Mouse (Mus musculus) spleen, adult 2 months (tissue): ENCODE measurements around the gene Acp7. TPM values are rescaled to one million over a fixed set of nuclear protein-coding genes. Genes with fewer than 3 reads are reported as not detected.

ENCODE experiments used
- DNase-seq, 2 experiments: peaks; one replicate each; pipeline versions ENCODE4 v3.0.0 to v3.0.0-alpha.2; 2012 to 2021; ENCODE audit warnings: low spot score in 2 of 2, low read depth in 1 of 2
- H3K27ac ChIP-seq: fragments of 200-500 bp; 2 replicates; pipeline ENCODE4 v1.5.1; 2012; ENCODE audit warnings: low read length, inconsistent platforms; ENCODE audit not compliant: insufficient read depth
- H3K27me3 ChIP-seq: fragments of 200-500 bp; 2 replicates; pipeline ENCODE4 v1.6.1; 2012; ENCODE audit warnings: mild to moderate bottlenecking, moderate library complexity, low read length, inconsistent platforms; ENCODE audit not compliant: control insufficient read depth, insufficient read depth
- H3K36me3 ChIP-seq: fragments of 200-500 bp; 2 replicates; pipeline ENCODE4 v1.6.1; 2012; ENCODE audit warnings: mild to moderate bottlenecking, low read length, inconsistent platforms; ENCODE audit not compliant: control insufficient read depth, insufficient read depth
- H3K4me1 ChIP-seq: fragments of 200-500 bp; 2 replicates; pipeline ENCODE4 v1.6.1; 2011; ENCODE audit warnings: inconsistent platforms; ENCODE audit not compliant: control insufficient read depth, insufficient read depth, insufficient read length
- H3K4me3 ChIP-seq: fragments of 200-500 bp; 2 replicates; pipeline ENCODE4 v1.5.1; 2011; ENCODE audit warnings: mild to moderate bottlenecking, inconsistent platforms; ENCODE audit not compliant: insufficient read depth, insufficient read length; ENCODE audit errors: extremely low read depth
- CTCF ChIP-seq: fragments of 200-500 bp; IDR thresholded peaks from 2 replicates; pipeline ENCODE4 v1.5.1; 2011; ENCODE audit warnings: mild to moderate bottlenecking, inconsistent platforms; ENCODE audit not compliant: insufficient read depth, insufficient read length, insufficient replicate concordance; ENCODE audit errors: extremely low read depth
- POLR2A ChIP-seq: fragments of 200-500 bp; IDR thresholded peaks from 2 replicates; pipeline ENCODE4 v1.6.1; 2011; ENCODE audit warnings: low read depth, low read length, inconsistent platforms
- WGBS: fragments of 180-500 bp; shearing (Covaris S2); methylation state at CpG from one replicate; pipeline ENCODE4 v1.1.7; 2018; 5-methylcytosine and 5-hydroxymethylcytosine counted together
- polyA plus RNA-seq: library from polyadenylated mRNA; depleted of rRNA; stranded (reverse); fragments of >200 nt; gene quantifications from 2 replicates; pipeline ENCODE4 v1.2.3, GENCODE M21; 2012

The Acp7 gene
- polyA plus RNA-seq, 1 experiment, result not detected

- peak; percentile 35 to 55 for DNase-seq
- H3K4me1 ChIP-seq, result no peaks in the 10 kb centered on the region
Observed at GRCm38 (mm10) chr7:28568253-28568652, 62.9 kb downstream of the Acp7 start.

GRCm38 (mm10) chr7:28567539-28567938 lies 63.6 kb downstream of the Acp7 start:
- 74% methylated on average over 4 of the region's 4 CpGs for WGBS
- Histone ChIP-seq H3K4me3 (no peak overlapping the region), H3K27ac (no peak overlapping the region), H3K27me3 (no peaks in the 10 kb centered on the region), H3K36me3 (peaks cover 12% of the 10 kb centered on the region), H3K4me1 (no peaks in the 10 kb centered on the region)
- no peak for TF ChIP-seq CTCF
- TF ChIP-seq POLR2A, result no peak
- no peak for DNase-seq

More at GRCm38 (mm10) chr7:28568253-28568652, 62.9 kb downstream of the Acp7 start:
- H3K4me3 ChIP-seq, result no peak overlapping the region
- peaks cover 12% of the 10 kb centered on the region for H3K36me3 ChIP-seq
- H3K27ac ChIP-seq, result no peak overlapping the region
- TF ChIP-seq CTCF (peak; percentile 49; the same call in 1 of the 2 replicates), POLR2A (no peak)
- H3K27me3 ChIP-seq, result no peaks in the 10 kb centered on the region

- no peak for DNase-seq
- 53% methylated on average over 5 of the region's 5 CpGs for WGBS
- no peaks in the 10 kb centered on the region for H3K27me3 ChIP-seq
- TF ChIP-seq POLR2A (no peak), CTCF (no peak)
- H3K4me1 ChIP-seq, result no peaks in the 10 kb centered on the region
- H3K27ac ChIP-seq, result no peak overlapping the region
- H3K36me3 ChIP-seq, result peaks cover 14% of the 10 kb centered on the region
- H3K4me3 ChIP-seq, result no peak overlapping the region
Observed at GRCm38 (mm10) chr7:28565407-28565806, 65.7 kb downstream of the Acp7 start.

GRCm38 (mm10) chr7:28562951-28563350 lies 68.2 kb downstream of the Acp7 start:
- no peaks in the 10 kb centered on the region for H3K4me1 ChIP-seq
- DNase-seq, result no peak
- no peak overlapping the region for H3K4me3 ChIP-seq
- WGBS, result 97% methylated on average over 13 of the region's 13 CpGs
- H3K36me3 ChIP-seq, result peaks cover 22% of the 10 kb centered on the region
- H3K27me3 ChIP-seq, result no peaks in the 10 kb centered on the region
- no peak overlapping the region for H3K27ac ChIP-seq
- TF ChIP-seq POLR2A, result no peak
- no peak for TF ChIP-seq CTCF

- WGBS, result 93% methylated on average over 13 of the region's 13 CpGs
- Histone ChIP-seq H3K27me3 (no peaks in the 10 kb centered on the region), H3K27ac (no peak overlapping the region), H3K4me1 (no peaks in the 10 kb centered on the region), H3K36me3 (peaks cover 19% of the 10 kb centered on the region), H3K4me3 (no peak overlapping the region)
- no peak for DNase-seq
- TF ChIP-seq POLR2A, result no peak
- TF ChIP-seq CTCF, result no peak
Observed at GRCm38 (mm10) chr7:28562371-28562770, 68.8 kb downstream of the Acp7 start.

GRCm38 (mm10) chr7:28561967-28562366 lies 69.2 kb downstream of the Acp7 start:
- Histone ChIP-seq H3K36me3 (peaks cover 17% of the 10 kb centered on the region), H3K4me3 (no peak overlapping the region), H3K27ac (no peak overlapping the region), H3K27me3 (no peaks in the 10 kb centered on the region), H3K4me1 (no peaks in the 10 kb centered on the region)
- DNase-seq, result no peak
- TF ChIP-seq POLR2A (no peak), CTCF (no peak)
- WGBS, result 94% methylated on average over 11 of the region's 11 CpGs

- Histone ChIP-seq H3K4me3 (no peak overlapping the region), H3K4me1 (no peaks in the 10 kb centered on the region), H3K36me3 (peaks cover 15% of the 10 kb centered on the region), H3K27me3 (no peaks in the 10 kb centered on the region), H3K27ac (no peak overlapping the region)
- DNase-seq, result no peak
- no peak for TF ChIP-seq CTCF
- 80% methylated on average over 10 of the region's 10 CpGs for WGBS
Observed at GRCm38 (mm10) chr7:28560856-28561255, 70.3 kb downstream of the Acp7 start.
